Mouse (Mus musculus): ENCODE data around the gene Oas1f. TPM values are rescaled to one million over a fixed set of nuclear protein-coding genes. Genes with fewer than 3 reads are reported as not detected.
"Not testable (repeated sequence)": the region's sequence is repeated elsewhere in the genome, so short reads cannot be mapped to it uniquely, and the experiment has no call there.

Oas1f gene
- polyA plus RNA-seq, 1 experiment from 2014 or later = not detected

GRCm38 (mm10) chr5:120881681-120882080 is 34.5 kb downstream of the Oas1f start:
- WGBS = 93% methylated on average over 6 of the region's 6 CpGs
- not testable (repeated sequence) for ATAC-seq (ENCODE audit: low FRiP score, low TSS enrichment)

DNA sequence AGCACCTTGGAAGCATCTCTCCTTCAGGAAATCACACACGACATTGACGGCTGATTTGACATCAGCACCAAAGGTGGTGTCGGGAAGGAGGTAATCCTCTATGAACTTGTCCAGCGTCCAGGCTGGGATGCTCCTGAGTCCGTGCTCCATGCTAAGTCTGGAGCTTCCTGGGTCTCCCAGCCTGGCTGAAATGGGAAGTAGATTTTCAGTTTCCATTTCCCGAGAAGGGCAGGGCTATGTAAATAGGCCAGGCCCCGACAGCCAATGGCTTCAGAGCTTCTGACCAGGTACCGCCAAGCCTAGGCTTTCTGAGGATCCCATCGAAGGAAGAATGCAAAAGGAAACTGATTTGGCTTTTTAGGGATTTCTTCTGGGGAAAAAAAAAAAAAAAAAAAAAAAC is 40.2 kb downstream of the Oas1f start, which contains the start of gene Oas1g:
Oas1g (minus strand) TSS at position 201 of the 400 bp plus-strand sequence.
- H3K36me3 ChIP-seq (ENCODE audit: control insufficient read depth, insufficient read depth, low read length); H3K27me3 ChIP-seq (ENCODE audit: control insufficient read depth, insufficient read depth, low read length); H3K27ac ChIP-seq (replicated peaks; ENCODE audit: low read depth, low read length); H3K9me3 ChIP-seq (ENCODE audit: control insufficient read depth, low read length); H3K4me1 ChIP-seq (ENCODE audit: control insufficient read depth, insufficient read depth, low read length); H3K9ac ChIP-seq (replicated peaks; ENCODE audit: low read length); H3K4me2 ChIP-seq (ENCODE audit: low read length); H3K4me3 ChIP-seq (replicated peaks; ENCODE audit: low read depth, low read length); DNase-seq; ATAC-seq (ENCODE audit: low FRiP score, low TSS enrichment): not testable (repeated sequence)
- WGBS = 34% methylated on average over 6 of the region's 9 CpGs

More at GRCm38 (mm10) chr5:120881681-120882080, 34.5 kb downstream of the Oas1f start:
- H3K27ac ChIP-seq (replicated peaks; ENCODE audit: low read depth, low read length); H3K27me3 ChIP-seq (ENCODE audit: control insufficient read depth, insufficient read depth, low read length); H3K4me2 ChIP-seq (ENCODE audit: low read length); H3K9ac ChIP-seq (replicated peaks; ENCODE audit: low read length); DNase-seq; H3K4me3 ChIP-seq (replicated peaks; ENCODE audit: low read depth, low read length); H3K36me3 ChIP-seq (ENCODE audit: control insufficient read depth, insufficient read depth, low read length); H3K9me3 ChIP-seq (ENCODE audit: control insufficient read depth, low read length); H3K4me1 ChIP-seq (ENCODE audit: control insufficient read depth, insufficient read depth, low read length): not testable (repeated sequence)

GRCm38 (mm10) chr5:120887831-120888230 is 40.7 kb downstream of the Oas1f start:
- H3K27me3 ChIP-seq (ENCODE audit: control insufficient read depth, insufficient read depth, low read length) = no peaks in the 10 kb centered on the region
- H3K9me3 ChIP-seq (ENCODE audit: control insufficient read depth, low read length) = no peaks in the 10 kb centered on the region
- ATAC-seq (ENCODE audit: low FRiP score, low TSS enrichment) (no peak), DNase-seq (no peak)
- no peaks in the 10 kb centered on the region for H3K4me1 ChIP-seq (ENCODE audit: control insufficient read depth, insufficient read depth, low read length)
- H3K4me3 ChIP-seq (replicated peaks; ENCODE audit: low read depth, low read length) = no peak overlapping the region
- H3K9ac ChIP-seq (replicated peaks; ENCODE audit: low read length) = no peak overlapping the region
- H3K27ac ChIP-seq (replicated peaks; ENCODE audit: low read depth, low read length) = no peak overlapping the region
- 62% methylated on average over 6 of the region's 6 CpGs for WGBS
- no peak overlapping the region for H3K4me2 ChIP-seq (ENCODE audit: low read length)
- H3K36me3 ChIP-seq (ENCODE audit: control insufficient read depth, insufficient read depth, low read length) = no peaks in the 10 kb centered on the region

DNA sequence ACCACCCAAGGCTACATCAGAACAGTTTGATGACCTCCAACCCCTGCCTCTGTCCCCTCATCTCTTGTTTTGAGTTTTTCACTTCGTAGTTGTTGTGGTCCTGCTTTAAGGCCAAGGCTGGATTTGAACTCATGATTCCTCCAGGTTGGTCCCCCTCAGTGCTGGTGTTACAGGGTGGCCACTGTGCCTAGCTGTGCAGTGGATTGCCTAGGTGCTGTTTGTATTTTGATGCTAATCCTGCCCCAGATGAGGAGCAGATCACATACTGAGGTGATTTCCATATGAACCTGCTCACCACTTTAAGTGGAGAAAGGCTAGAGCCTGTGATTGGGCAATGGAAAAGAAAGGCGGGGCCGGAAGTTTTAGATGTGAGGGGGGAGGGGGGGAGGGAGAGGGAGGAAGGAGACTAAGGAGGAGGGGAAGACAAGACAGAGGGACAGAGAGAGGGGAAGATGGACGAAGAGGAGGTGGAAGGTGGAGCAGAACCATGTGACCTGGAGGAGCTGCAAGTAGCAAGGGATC is 41.2 kb downstream of the Oas1f start:
- not testable (repeated sequence) for H3K9me3 ChIP-seq (ENCODE audit: control insufficient read depth, low read length); DNase-seq; H3K27ac ChIP-seq (replicated peaks; ENCODE audit: low read depth, low read length); H3K9ac ChIP-seq (replicated peaks; ENCODE audit: low read length); H3K4me1 ChIP-seq (ENCODE audit: control insufficient read depth, insufficient read depth, low read length); ATAC-seq (ENCODE audit: low FRiP score, low TSS enrichment); H3K36me3 ChIP-seq (ENCODE audit: control insufficient read depth, insufficient read depth, low read length); H3K4me3 ChIP-seq (replicated peaks; ENCODE audit: low read depth, low read length); H3K4me2 ChIP-seq (ENCODE audit: low read length); H3K27me3 ChIP-seq (ENCODE audit: control insufficient read depth, insufficient read depth, low read length)
- 46% methylated on average over 4 of the region's 4 CpGs for WGBS

- Histone ChIP-seq H3K4me3 (replicated peaks; ENCODE audit: low read depth, low read length) (no peak overlapping the region), H3K9ac (replicated peaks; ENCODE audit: low read length) (no peak overlapping the region), H3K36me3 (ENCODE audit: control insufficient read depth, insufficient read depth, low read length) (no peaks in the 10 kb centered on the region), H3K4me1 (ENCODE audit: control insufficient read depth, insufficient read depth, low read length) (no peaks in the 10 kb centered on the region), H3K9me3 (ENCODE audit: control insufficient read depth, low read length) (no peaks in the 10 kb centered on the region), H3K4me2 (ENCODE audit: low read length) (no peak overlapping the region), H3K27me3 (ENCODE audit: control insufficient read depth, insufficient read depth, low read length) (no peaks in the 10 kb centered on the region), H3K27ac (replicated peaks; ENCODE audit: low read depth, low read length) (no peak overlapping the region)
- ATAC-seq (ENCODE audit: low FRiP score, low TSS enrichment) = no peak
- WGBS = 82% methylated on average over 2 of the region's 2 CpGs
- DNase-seq = no peak
Measured at GRCm38 (mm10) chr5:120890026-120890425, 42.9 kb downstream of the Oas1f start.

DNA sequence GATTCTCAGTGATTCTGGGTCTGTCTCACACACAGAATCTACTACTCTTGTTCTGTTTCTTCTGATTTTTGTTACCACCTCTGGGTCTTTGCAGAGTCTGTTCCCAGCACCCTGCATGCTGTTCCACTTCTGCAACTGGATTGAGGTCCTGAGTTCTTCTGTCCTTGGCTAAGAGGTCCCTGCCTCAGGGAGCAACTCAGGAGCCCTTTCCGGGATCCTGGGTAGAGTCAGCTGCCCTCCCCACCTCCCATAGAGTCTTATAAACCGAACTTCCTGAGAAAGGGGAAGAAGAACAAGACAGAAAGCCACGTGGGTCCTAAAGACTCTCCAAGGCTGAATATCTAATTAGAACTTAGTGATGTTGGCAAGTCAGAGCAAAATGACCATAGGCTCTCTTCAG is 43.8 kb downstream of the Oas1f start:
- ATAC-seq (ENCODE audit: low FRiP score, low TSS enrichment) = no peak

DNA sequence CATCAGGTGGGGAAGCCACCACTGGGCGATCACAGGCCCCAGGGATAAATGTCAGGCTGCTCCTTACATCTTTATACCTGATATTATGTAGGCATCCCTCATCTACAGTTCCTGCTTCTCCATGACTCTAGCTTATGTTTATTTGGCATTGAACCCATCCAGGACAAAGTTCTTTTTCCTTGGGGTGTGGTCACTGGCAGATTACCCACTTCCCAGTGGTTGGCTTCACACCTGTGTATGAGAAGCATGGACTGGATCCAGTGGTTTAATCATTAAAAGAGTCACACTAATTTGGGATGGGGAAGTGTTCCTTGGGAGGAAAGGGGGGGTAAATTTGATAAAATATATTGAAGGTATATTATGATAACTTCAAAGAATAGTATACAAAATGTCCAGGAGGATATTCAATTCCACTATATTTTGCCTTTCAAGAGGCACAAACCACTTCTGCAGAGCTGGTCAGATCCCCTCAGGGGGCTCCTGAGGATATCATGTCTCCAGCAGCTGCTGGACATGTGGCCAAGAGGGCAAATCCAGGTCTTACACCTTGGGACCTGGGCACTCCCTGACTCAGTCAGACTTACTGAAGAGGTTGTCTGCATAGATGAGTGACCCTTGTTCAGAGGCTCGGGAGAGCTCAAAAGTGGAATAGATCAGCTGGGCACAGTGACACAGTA is 44.5 kb downstream of the Oas1f start:
- H3K9ac ChIP-seq (replicated peaks; ENCODE audit: low read length); ATAC-seq (ENCODE audit: low FRiP score, low TSS enrichment); H3K4me2 ChIP-seq (ENCODE audit: low read length); H3K27ac ChIP-seq (replicated peaks; ENCODE audit: low read depth, low read length); DNase-seq; H3K27me3 ChIP-seq (ENCODE audit: control insufficient read depth, insufficient read depth, low read length); H3K36me3 ChIP-seq (ENCODE audit: control insufficient read depth, insufficient read depth, low read length); H3K9me3 ChIP-seq (ENCODE audit: control insufficient read depth, low read length); H3K4me1 ChIP-seq (ENCODE audit: control insufficient read depth, insufficient read depth, low read length); H3K4me3 ChIP-seq (replicated peaks; ENCODE audit: low read depth, low read length): not testable (repeated sequence)
- WGBS = 88% methylated on average over 2 of the region's 2 CpGs

More for the DNA sequence above, 43.8 kb downstream of the Oas1f start:
- no peaks in the 10 kb centered on the region for H3K36me3 ChIP-seq (ENCODE audit: control insufficient read depth, insufficient read depth, low read length)
- no peak for DNase-seq
- H3K27me3 ChIP-seq (ENCODE audit: control insufficient read depth, insufficient read depth, low read length) = no peaks in the 10 kb centered on the region
- 41% methylated on average over 3 of the region's 3 CpGs for WGBS
- no peak overlapping the region for H3K27ac ChIP-seq (replicated peaks; ENCODE audit: low read depth, low read length)
- no peak overlapping the region for H3K4me3 ChIP-seq (replicated peaks; ENCODE audit: low read depth, low read length)
- no peak overlapping the region for H3K9ac ChIP-seq (replicated peaks; ENCODE audit: low read length)
- no peaks in the 10 kb centered on the region for H3K9me3 ChIP-seq (ENCODE audit: control insufficient read depth, low read length)
- H3K4me1 ChIP-seq (ENCODE audit: control insufficient read depth, insufficient read depth, low read length) = no peaks in the 10 kb centered on the region
- H3K4me2 ChIP-seq (ENCODE audit: low read length) = no peak overlapping the region

DNA sequence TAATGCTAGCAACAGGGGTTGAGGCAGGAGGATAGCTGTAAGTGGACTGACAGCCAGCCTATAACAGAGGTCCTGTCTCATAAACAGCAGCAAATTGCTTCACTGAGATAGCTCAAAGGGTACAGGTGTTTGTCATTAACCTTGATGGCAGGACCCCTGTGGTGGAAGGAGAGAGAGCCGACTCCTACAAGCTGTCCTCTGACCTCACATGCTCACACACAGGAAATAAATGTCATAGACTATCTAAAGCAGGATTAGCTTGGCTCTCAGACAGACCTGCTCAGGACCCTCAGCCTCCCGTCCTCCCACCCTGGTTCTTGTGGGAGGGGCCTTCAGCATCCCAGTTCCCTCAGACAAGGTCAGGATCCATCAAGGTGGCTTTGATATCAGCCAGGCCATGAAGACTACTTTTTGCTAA is 45.1 kb downstream of the Oas1f start:
- no peak overlapping the region for H3K9ac ChIP-seq (replicated peaks; ENCODE audit: low read length)
- H3K36me3 ChIP-seq (ENCODE audit: control insufficient read depth, insufficient read depth, low read length) = no peaks in the 10 kb centered on the region
- no peak overlapping the region for H3K27ac ChIP-seq (replicated peaks; ENCODE audit: low read depth, low read length)
- no peak overlapping the region for H3K4me3 ChIP-seq (replicated peaks; ENCODE audit: low read depth, low read length)
- H3K4me1 ChIP-seq (ENCODE audit: control insufficient read depth, insufficient read depth, low read length) = no peaks in the 10 kb centered on the region
- no peaks in the 10 kb centered on the region for H3K9me3 ChIP-seq (ENCODE audit: control insufficient read depth, low read length)
- ATAC-seq (ENCODE audit: low FRiP score, low TSS enrichment) (no peak), DNase-seq (no peak)
- H3K4me2 ChIP-seq (ENCODE audit: low read length) = no peak overlapping the region
- no peaks in the 10 kb centered on the region for H3K27me3 ChIP-seq (ENCODE audit: control insufficient read depth, insufficient read depth, low read length)
- 69% methylated on average over 2 of the region's 2 CpGs for WGBS

GRCm38 (mm10) chr5:120893866-120894265 is 46.7 kb downstream of the Oas1f start:
- H3K9ac ChIP-seq (replicated peaks; ENCODE audit: low read length); H3K4me2 ChIP-seq (ENCODE audit: low read length); H3K27me3 ChIP-seq (ENCODE audit: control insufficient read depth, insufficient read depth, low read length); H3K36me3 ChIP-seq (ENCODE audit: control insufficient read depth, insufficient read depth, low read length); ATAC-seq (ENCODE audit: low FRiP score, low TSS enrichment); H3K27ac ChIP-seq (replicated peaks; ENCODE audit: low read depth, low read length); H3K4me1 ChIP-seq (ENCODE audit: control insufficient read depth, insufficient read depth, low read length); H3K9me3 ChIP-seq (ENCODE audit: control insufficient read depth, low read length); DNase-seq; H3K4me3 ChIP-seq (replicated peaks; ENCODE audit: low read depth, low read length): not testable (repeated sequence)
- WGBS = 95% methylated on average over 4 of the region's 4 CpGs
